Mouse (Mus musculus): ENCODE data around the gene Ccr3. TPM values are rescaled to one million over a fixed set of nuclear protein-coding genes. Genes with fewer than 3 reads are reported as not detected.

Ccr3 gene
- polyA plus RNA-seq (2014; fragmentation: Illumina TruSeq; extraction: RNeasy Lipid Tissue Mini Kit (QIAGEN cat#74804); ENCODE audit: low read depth, low replicate concordance): 0.63 TPM

GRCm38 (mm10) chr9:124021672-124022071 is at the start of gene Ccr3:
TSS of gene Ccr3 (plus strand) at chr9:124021972.

GRCm38 (mm10) chr9:123978308-123978707 is 43.5 kb upstream of the Ccr3 start, which contains the start of gene Ccr1l1:
TSS of gene Ccr1l1 (minus strand) at chr9:123978408.

Other genes with a start within 250 kb of the Ccr3 start
- gene Cxcr6, start 215.5 kb upstream of the Ccr3 start, polyA plus RNA-seq (2014; fragmentation: Illumina TruSeq; extraction: RNeasy Lipid Tissue Mini Kit (QIAGEN cat#74804); ENCODE audit: low read depth, low replicate concordance): 1.6 TPM
- gene Fyco1, start 170.1 kb upstream of the Ccr3 start, polyA plus RNA-seq (2014; fragmentation: Illumina TruSeq; extraction: RNeasy Lipid Tissue Mini Kit (QIAGEN cat#74804); ENCODE audit: low read depth, low replicate concordance): 30.4 TPM
- gene Xcr1, start 159.9 kb upstream of the Ccr3 start, polyA plus RNA-seq (2014; fragmentation: Illumina TruSeq; extraction: RNeasy Lipid Tissue Mini Kit (QIAGEN cat#74804); ENCODE audit: low read depth, low replicate concordance): 0.43 TPM
- gene Ccr1, start 53.3 kb upstream of the Ccr3 start, polyA plus RNA-seq (2014; fragmentation: Illumina TruSeq; extraction: RNeasy Lipid Tissue Mini Kit (QIAGEN cat#74804); ENCODE audit: low read depth, low replicate concordance): 5.0 TPM
- not detected for gene Ccr1l1, start 43.6 kb upstream of the Ccr3 start, polyA plus RNA-seq (2014; fragmentation: Illumina TruSeq; extraction: RNeasy Lipid Tissue Mini Kit (QIAGEN cat#74804); ENCODE audit: low read depth, low replicate concordance)
- gene Ccr2, start 80.0 kb downstream of the Ccr3 start, polyA plus RNA-seq (2014; fragmentation: Illumina TruSeq; extraction: RNeasy Lipid Tissue Mini Kit (QIAGEN cat#74804); ENCODE audit: low read depth, low replicate concordance): 18.8 TPM
- 3.6 TPM for gene Ccr5, start 99.6 kb downstream of the Ccr3 start, polyA plus RNA-seq (2014; fragmentation: Illumina TruSeq; extraction: RNeasy Lipid Tissue Mini Kit (QIAGEN cat#74804); ENCODE audit: low read depth, low replicate concordance)